Mouse (Mus musculus): ENCODE measurements around the gene Bsg. TPM values are rescaled to one million over a fixed set of nuclear protein-coding genes. Genes with fewer than 3 reads are reported as not detected.

Bsg gene
- polyA plus RNA-seq, 1 experiment from 2014 or later: 551 TPM

DNA sequence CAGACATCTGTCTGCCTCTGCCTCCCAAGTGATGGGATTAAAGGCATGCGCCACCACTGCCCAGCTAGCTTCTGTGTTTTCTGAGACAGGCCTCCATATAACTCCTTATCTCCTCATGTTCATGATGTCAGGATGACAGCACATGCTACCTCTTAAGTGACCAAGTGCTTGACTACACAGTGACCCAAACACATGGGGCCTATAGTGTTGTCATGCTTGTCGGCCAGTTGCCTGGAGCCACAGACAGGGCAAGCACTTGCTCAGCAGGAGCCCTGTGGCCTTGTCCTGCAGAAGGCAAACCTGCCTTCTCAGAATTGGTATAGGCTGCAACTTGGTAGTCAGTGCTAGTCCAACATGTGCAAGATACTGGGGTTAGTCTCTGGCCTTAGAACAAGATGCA lies 18.1 kb upstream of the Bsg start:
- Histone ChIP-seq H3K9me3 (ENCODE audit: control insufficient read depth, low read length) (no peaks in the 10 kb centered on the region), H3K27me3 (ENCODE audit: control insufficient read depth, insufficient read depth, low read length) (no peaks in the 10 kb centered on the region), H3K9ac (ENCODE audit: low read length) (no peak overlapping the region), H3K4me1 (replicated peaks; ENCODE audit: control insufficient read depth, insufficient read depth, low read length) (peaks cover 9% of the 10 kb centered on the region), H3K27ac (ENCODE audit: low read depth, low read length) (no peak overlapping the region), H3K4me2 (ENCODE audit: low read depth, low read length, severe bottlenecking) (no peak overlapping the region), H3K36me3 (ENCODE audit: control insufficient read depth, insufficient read depth, low read length) (peaks cover 16% of the 10 kb centered on the region; the same call in 1 of the 2 replicates), H3K4me3 (ENCODE audit: low read depth, low read length) (no peak overlapping the region)
- 82% methylated on average over 2 of the region's 2 CpGs for WGBS
- ATAC-seq (replicated peaks; ENCODE audit: low FRiP score) (no peak), DNase-seq (ENCODE audit: low spot score) (no peak)

DNA sequence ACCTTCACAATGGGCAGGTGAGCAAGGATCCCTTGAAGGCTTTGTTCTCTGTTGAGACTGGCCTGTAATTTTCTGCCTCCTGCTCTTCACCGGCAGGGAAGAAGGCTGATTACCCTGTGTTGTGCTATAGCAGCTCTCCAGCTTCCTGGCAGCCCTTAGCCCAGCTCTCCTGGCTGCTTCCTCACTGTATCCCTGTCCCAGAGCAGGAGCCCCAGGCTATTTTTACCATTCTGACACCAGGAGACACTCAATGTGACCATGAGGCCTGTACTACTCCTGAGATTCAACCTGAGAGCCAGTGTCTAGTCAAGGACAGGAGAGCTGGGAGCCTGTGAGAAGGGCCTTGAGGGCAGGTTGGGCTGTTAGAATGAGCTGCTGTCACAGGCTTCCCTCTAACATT lies 17.6 kb upstream of the Bsg start:
- Histone ChIP-seq H3K27ac (ENCODE audit: low read depth, low read length) (no peak overlapping the region), H3K4me1 (replicated peaks; ENCODE audit: control insufficient read depth, insufficient read depth, low read length) (peaks cover 9% of the 10 kb centered on the region), H3K9ac (ENCODE audit: low read length) (no peak overlapping the region), H3K4me3 (ENCODE audit: low read depth, low read length) (no peak overlapping the region), H3K36me3 (ENCODE audit: control insufficient read depth, insufficient read depth, low read length) (peaks cover 16% of the 10 kb centered on the region; the same call in 1 of the 2 replicates), H3K4me2 (ENCODE audit: low read depth, low read length, severe bottlenecking) (no peak overlapping the region), H3K9me3 (ENCODE audit: control insufficient read depth, low read length) (no peaks in the 10 kb centered on the region), H3K27me3 (ENCODE audit: control insufficient read depth, insufficient read depth, low read length) (no peaks in the 10 kb centered on the region)
- ATAC-seq (replicated peaks; ENCODE audit: low FRiP score) (no peak), DNase-seq (ENCODE audit: low spot score) (no peak)
- 100% methylated on average over 1 of the region's 1 CpGs for WGBS

DNA sequence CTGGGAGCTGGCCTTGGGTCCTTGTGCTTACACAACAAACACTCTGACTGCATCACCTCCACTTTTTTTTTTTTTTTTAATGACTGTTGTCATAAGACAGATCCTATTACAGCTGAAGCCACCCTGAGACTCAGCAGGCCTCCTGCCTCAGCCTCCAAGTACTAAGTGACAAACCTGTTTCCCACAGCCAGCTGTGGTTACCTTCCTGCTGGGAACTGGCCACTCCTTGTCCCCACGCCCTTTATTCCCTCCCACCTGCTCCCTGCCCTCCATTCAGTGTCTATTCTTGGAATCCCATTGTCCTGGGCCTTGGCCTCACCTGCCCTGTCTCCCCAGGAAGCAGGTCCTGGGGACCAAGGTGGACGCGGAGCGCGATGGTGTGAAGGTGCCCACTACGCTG lies 16.8 kb upstream of the Bsg start:
- Histone ChIP-seq H3K9ac (ENCODE audit: low read length) (no peak overlapping the region), H3K27ac (ENCODE audit: low read depth, low read length) (no peak overlapping the region), H3K27me3 (ENCODE audit: control insufficient read depth, insufficient read depth, low read length) (no peaks in the 10 kb centered on the region), H3K9me3 (ENCODE audit: control insufficient read depth, low read length) (no peaks in the 10 kb centered on the region), H3K4me1 (replicated peaks; ENCODE audit: control insufficient read depth, insufficient read depth, low read length) (peaks cover 9% of the 10 kb centered on the region), H3K4me3 (ENCODE audit: low read depth, low read length) (no peak overlapping the region), H3K4me2 (ENCODE audit: low read depth, low read length, severe bottlenecking) (no peak overlapping the region), H3K36me3 (ENCODE audit: control insufficient read depth, insufficient read depth, low read length) (peaks cover 16% of the 10 kb centered on the region; the same call in 1 of the 2 replicates)
- no peak for DNase-seq (ENCODE audit: low spot score)
- WGBS: 89% methylated on average over 6 of the region's 6 CpGs
- ATAC-seq (replicated peaks; ENCODE audit: low FRiP score): no peak

DNA sequence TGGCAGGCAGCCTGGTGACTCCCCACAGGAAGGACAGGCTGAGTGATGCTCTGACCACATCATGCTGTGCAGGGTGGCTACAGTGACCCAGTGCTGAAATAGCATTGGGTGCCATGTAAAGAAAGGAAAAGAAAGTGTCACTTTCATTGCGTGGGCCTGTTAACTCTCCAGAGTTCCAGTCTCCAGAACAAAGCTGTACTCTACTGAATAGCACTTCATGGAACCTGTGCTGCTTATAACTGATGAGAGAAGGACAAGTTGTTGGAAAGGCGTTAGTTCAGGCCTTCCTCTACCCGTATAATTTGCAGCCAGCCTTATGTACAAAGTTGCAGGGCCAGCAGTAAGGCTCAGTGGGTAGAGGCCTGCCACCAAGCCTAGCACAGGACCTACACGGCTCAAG lies 15.6 kb upstream of the Bsg start, which contains the start of gene Gzmm:
Gene Gzmm, plus strand, starts transcription at position 301 of the 400 bp plus-strand sequence.
- Histone ChIP-seq H3K4me3 (ENCODE audit: low read depth, low read length) (no peak within 1 kb of the TSS), H3K4me2 (ENCODE audit: low read depth, low read length, severe bottlenecking) (no peak within 1 kb of the TSS), H3K4me1 (replicated peaks; ENCODE audit: control insufficient read depth, insufficient read depth, low read length) (peaks cover under 1% of the 10 kb centered on the region; the same call in 1 of the 2 replicates), H3K36me3 (ENCODE audit: control insufficient read depth, insufficient read depth, low read length) (peaks cover 16% of the 10 kb centered on the region; the same call in 1 of the 2 replicates), H3K27me3 (ENCODE audit: control insufficient read depth, insufficient read depth, low read length) (no peaks in the 10 kb centered on the region), H3K27ac (ENCODE audit: low read depth, low read length) (no peak within 1 kb of the TSS), H3K9me3 (ENCODE audit: control insufficient read depth, low read length) (no peaks in the 10 kb centered on the region), H3K9ac (ENCODE audit: low read length) (no peak within 1 kb of the TSS)
- 81% methylated on average over 4 of the region's 4 CpGs for WGBS
- no peak for DNase-seq (ENCODE audit: low spot score)
- ATAC-seq (replicated peaks; ENCODE audit: low FRiP score): no peak

DNA sequence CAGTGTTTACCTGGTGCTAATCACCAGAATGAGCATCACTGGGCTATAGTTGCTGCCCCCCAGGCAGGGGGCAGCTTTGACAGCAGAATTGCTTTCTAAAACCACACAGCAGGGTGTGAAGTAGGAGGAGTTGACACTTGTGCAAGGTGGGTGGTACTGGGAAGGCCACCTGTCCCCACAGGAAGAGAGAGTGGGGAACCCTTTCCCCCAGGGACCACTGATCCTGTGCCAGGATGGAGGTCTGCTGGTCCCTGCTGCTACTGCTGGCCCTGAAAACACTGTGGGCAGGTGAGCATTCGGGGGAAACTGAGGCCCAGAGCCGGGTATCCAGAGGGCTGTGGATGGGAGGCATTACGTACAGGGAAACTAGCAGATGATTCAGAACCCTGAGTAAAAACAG lies 15.1 kb upstream of the Bsg start:
- Histone ChIP-seq H3K9ac (ENCODE audit: low read length) (no peak overlapping the region), H3K4me1 (replicated peaks; ENCODE audit: control insufficient read depth, insufficient read depth, low read length) (no peaks in the 10 kb centered on the region; the same call in 1 of the 2 replicates), H3K27me3 (ENCODE audit: control insufficient read depth, insufficient read depth, low read length) (no peaks in the 10 kb centered on the region), H3K27ac (ENCODE audit: low read depth, low read length) (no peak overlapping the region), H3K4me3 (ENCODE audit: low read depth, low read length) (no peak overlapping the region), H3K9me3 (ENCODE audit: control insufficient read depth, low read length) (no peaks in the 10 kb centered on the region), H3K36me3 (ENCODE audit: control insufficient read depth, insufficient read depth, low read length) (peaks cover 16% of the 10 kb centered on the region; the same call in 1 of the 2 replicates), H3K4me2 (ENCODE audit: low read depth, low read length, severe bottlenecking) (no peak overlapping the region)
- 93% methylated on average over 3 of the region's 3 CpGs for WGBS
- DNase-seq (ENCODE audit: low spot score) (no peak), ATAC-seq (replicated peaks; ENCODE audit: low FRiP score) (no peak)

DNA sequence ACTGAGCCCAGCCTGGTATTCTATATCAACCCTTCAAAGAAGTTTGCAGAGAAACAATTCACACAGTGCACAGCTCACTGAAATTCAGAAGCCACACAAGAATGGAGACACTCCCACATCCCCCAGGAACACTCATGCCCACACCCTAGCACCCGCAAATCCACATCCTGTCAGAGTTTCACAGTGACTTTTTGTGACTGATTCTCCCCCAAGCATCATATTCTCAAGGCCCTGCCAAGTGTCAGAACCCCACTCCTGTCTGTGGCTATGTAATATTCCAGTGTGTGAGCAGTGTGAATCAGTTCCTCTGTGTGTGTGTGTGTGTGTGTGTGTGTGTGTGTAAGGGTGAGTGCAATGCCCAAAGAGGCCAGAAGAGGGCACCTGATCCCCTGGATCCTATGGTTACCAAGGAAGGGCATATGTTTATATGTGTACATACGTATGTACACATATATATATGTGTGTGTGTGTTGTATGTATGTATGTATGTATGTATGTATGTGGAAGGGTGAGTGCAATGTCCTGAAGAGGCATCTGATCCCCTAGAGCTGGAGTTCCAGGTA lies 12.2 kb upstream of the Bsg start:
- H3K27me3 ChIP-seq (ENCODE audit: control insufficient read depth, insufficient read depth, low read length): no peaks in the 10 kb centered on the region
- DNase-seq (ENCODE audit: low spot score) (no peak), ATAC-seq (replicated peaks; ENCODE audit: low FRiP score) (no peak)
- 96% methylated on average over 2 of the region's 2 CpGs for WGBS
- H3K27ac ChIP-seq (ENCODE audit: low read depth, low read length): no peak overlapping the region
- H3K36me3 ChIP-seq (ENCODE audit: control insufficient read depth, insufficient read depth, low read length): peaks cover 11% of the 10 kb centered on the region; the same call in 1 of the 2 replicates
- H3K9me3 ChIP-seq (ENCODE audit: control insufficient read depth, low read length): no peaks in the 10 kb centered on the region
- no peak overlapping the region for H3K9ac ChIP-seq (ENCODE audit: low read length)
- H3K4me1 ChIP-seq (replicated peaks; ENCODE audit: control insufficient read depth, insufficient read depth, low read length): no peaks in the 10 kb centered on the region
- no peak overlapping the region for H3K4me3 ChIP-seq (ENCODE audit: low read depth, low read length)
- H3K4me2 ChIP-seq (ENCODE audit: low read depth, low read length, severe bottlenecking): no peak overlapping the region

DNA sequence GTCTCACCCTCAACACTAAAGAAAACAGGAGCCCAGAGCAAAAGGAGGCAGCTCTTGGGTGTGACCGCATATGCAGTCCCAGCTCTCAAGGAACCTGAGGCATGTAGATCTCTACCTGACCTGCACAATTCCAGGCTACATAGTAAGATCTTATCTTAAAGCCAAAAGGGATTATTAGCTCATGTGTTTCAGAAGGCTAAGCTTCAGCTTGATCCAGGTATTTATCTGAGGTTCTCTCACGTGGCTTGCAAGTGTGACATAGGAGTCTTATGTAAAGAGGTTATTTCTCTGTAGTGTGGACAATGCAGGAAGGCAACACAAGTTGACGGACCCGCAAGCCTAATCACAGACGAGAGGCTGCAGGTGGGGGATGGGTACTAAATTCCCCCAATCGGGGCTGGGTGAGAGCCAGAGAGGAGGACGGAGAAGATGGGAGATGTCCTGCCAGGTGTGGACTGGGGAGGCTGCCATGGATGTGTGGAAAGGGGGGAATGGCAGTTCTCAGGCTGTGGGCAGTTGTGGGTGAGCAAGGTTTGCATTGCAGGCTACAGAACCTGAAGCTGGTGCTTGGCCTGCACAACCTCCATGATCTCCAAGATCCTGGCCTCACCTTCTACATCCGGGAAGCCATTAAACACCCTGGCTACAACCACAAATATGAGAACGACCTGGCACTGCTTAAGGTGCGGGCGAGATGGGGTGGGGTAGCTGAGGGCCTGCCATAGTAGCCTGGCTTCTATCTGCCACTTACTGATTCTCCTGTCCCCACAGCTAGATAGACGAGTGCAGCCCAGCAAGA lies 10.5 kb upstream of the Bsg start:
- no peak overlapping the region for H3K4me2 ChIP-seq (ENCODE audit: low read depth, low read length, severe bottlenecking)
- H3K9me3 ChIP-seq (ENCODE audit: control insufficient read depth, low read length): no peaks in the 10 kb centered on the region
- WGBS: 78% methylated on average over 12 of the region's 12 CpGs
- DNase-seq (ENCODE audit: low spot score) (no peak), ATAC-seq (replicated peaks; ENCODE audit: low FRiP score) (no peak)
- H3K27me3 ChIP-seq (ENCODE audit: control insufficient read depth, insufficient read depth, low read length): no peaks in the 10 kb centered on the region
- H3K27ac ChIP-seq (ENCODE audit: low read depth, low read length): no peak overlapping the region
- H3K4me1 ChIP-seq (replicated peaks; ENCODE audit: control insufficient read depth, insufficient read depth, low read length): no peaks in the 10 kb centered on the region
- H3K36me3 ChIP-seq (ENCODE audit: control insufficient read depth, insufficient read depth, low read length): peaks cover 4% of the 10 kb centered on the region; the same call in 1 of the 2 replicates
- H3K9ac ChIP-seq (ENCODE audit: low read length): no peak overlapping the region
- H3K4me3 ChIP-seq (ENCODE audit: low read depth, low read length): no peak overlapping the region

DNA sequence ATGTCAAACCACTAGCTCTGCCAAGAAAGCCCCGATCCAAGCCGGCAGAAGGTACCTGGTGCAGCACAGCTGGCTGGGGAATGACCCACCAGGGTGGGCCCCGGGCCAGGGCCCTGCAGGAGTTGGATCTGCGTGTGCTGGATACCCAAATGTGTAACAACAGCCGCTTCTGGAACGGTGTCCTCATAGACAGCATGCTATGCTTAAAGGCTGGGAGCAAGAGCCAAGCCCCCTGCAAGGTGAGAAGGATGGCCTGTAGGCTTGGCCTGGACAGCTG lies 10.0 kb upstream of the Bsg start:
- no peak overlapping the region for H3K9ac ChIP-seq (ENCODE audit: low read length)
- H3K4me1 ChIP-seq (replicated peaks; ENCODE audit: control insufficient read depth, insufficient read depth, low read length): no peaks in the 10 kb centered on the region
- ATAC-seq (replicated peaks; ENCODE audit: low FRiP score) (no peak), DNase-seq (ENCODE audit: low spot score) (no peak)
- no peaks in the 10 kb centered on the region for H3K9me3 ChIP-seq (ENCODE audit: control insufficient read depth, low read length)
- H3K4me3 ChIP-seq (ENCODE audit: low read depth, low read length): no peak overlapping the region
- no peaks in the 10 kb centered on the region for H3K36me3 ChIP-seq (ENCODE audit: control insufficient read depth, insufficient read depth, low read length)
- H3K27ac ChIP-seq (ENCODE audit: low read depth, low read length): no peak overlapping the region
- 87% methylated on average over 6 of the region's 6 CpGs for WGBS
- no peaks in the 10 kb centered on the region for H3K27me3 ChIP-seq (ENCODE audit: control insufficient read depth, insufficient read depth, low read length)
- no peak overlapping the region for H3K4me2 ChIP-seq (ENCODE audit: low read depth, low read length, severe bottlenecking)

Data from forebrain, embryonic 11.5 days (tissue).